Mouse (Mus musculus): Measurements from ENCODE around the gene Sorcs3. TPM values are rescaled to one million over a fixed set of nuclear protein-coding genes. Genes with fewer than 3 reads are reported as not detected.

Sorcs3 gene
- polyA plus RNA-seq, 1 experiment: not detected

DNA sequence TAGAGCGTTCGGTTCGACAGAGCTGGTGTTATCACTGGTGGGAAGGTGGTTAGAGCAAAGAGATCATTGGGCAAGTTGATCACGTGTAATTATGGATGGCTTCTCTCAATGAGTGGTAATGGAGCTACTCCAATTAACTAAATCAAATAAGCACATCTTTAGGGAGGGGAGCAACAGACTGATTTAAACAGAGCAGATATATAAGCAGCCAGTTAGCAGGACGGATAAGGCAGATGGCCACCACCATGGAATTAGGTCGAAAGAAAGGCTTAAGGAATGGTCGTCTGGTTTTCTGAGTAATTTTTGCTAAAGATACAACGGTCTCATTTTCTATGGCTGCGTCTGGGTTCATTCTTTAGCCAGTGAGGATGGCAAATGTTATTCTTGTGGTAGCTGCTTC, 549.3 kb downstream of the Sorcs3 start:
- H3K36me3 ChIP-seq (ENCODE audit: control insufficient read depth, insufficient read depth): no peaks in the 10 kb centered on the region
- no peaks in the 10 kb centered on the region for H3K27me3 ChIP-seq (ENCODE audit: control insufficient read depth, insufficient read depth, insufficient read length)
- no peaks in the 10 kb centered on the region for H3K79me2 ChIP-seq (ENCODE audit: control insufficient read depth, insufficient read depth)
- H3ac ChIP-seq (ENCODE audit: control insufficient read depth, insufficient read length): no peak overlapping the region
- no peak for TF ChIP-seq POLR2AphosphoS2 (IDR thresholded peaks at IDR 0.05; ENCODE audit: insufficient read length, low read depth)
- TF ChIP-seq MYOG (IDR thresholded peaks at IDR 0.05; ENCODE audit: control insufficient read depth in 1 of 3, insufficient read depth in 1 of 3, insufficient read length in 2 of 3, low read depth in 2 of 3): no peak
- no peak for TF ChIP-seq REST (IDR thresholded peaks at IDR 0.05; ENCODE audit: insufficient read depth, insufficient read length)
- TF ChIP-seq MAX (IDR thresholded peaks at IDR 0.05; ENCODE audit: low read depth): no peak
- no peak for TF ChIP-seq E2F4 (IDR thresholded peaks at IDR 0.05; ENCODE audit: insufficient read depth)
- TF ChIP-seq CEBPB (IDR thresholded peaks at IDR 0.05; ENCODE audit: insufficient read depth, poor library complexity, severe bottlenecking): no peak
- TF ChIP-seq POLR2A (IDR thresholded peaks at IDR 0.05; ENCODE audit: insufficient read length, low read depth): no peak
- TF ChIP-seq SRF (IDR thresholded peaks at IDR 0.05; ENCODE audit: control insufficient read depth, insufficient read length, low read depth): no peak
- TF ChIP-seq TCF12 (IDR thresholded peaks at IDR 0.05; ENCODE audit: insufficient read depth, poor library complexity, severe bottlenecking): no peak
- no peak for TF ChIP-seq USF1 (IDR thresholded peaks at IDR 0.05; ENCODE audit: low read depth)
- TF ChIP-seq TCF3 (IDR thresholded peaks at IDR 0.05; ENCODE audit: insufficient read length, low read depth): no peak
- TF ChIP-seq MYOD1 (IDR thresholded peaks at IDR 0.05; ENCODE audit: control insufficient read depth in 1 of 3, insufficient read length in 2 of 3, low read depth in 2 of 3): no peak
- no peak overlapping the region for H3K4me2 ChIP-seq (ENCODE audit: low read depth)
- no peak overlapping the region for H3K4me3 ChIP-seq

- no peak overlapping the region for H3K4me3 ChIP-seq
- TF ChIP-seq SRF (IDR thresholded peaks at IDR 0.05; ENCODE audit: control insufficient read depth, insufficient read length, low read depth): no peak
- no peak for TF ChIP-seq CEBPB (IDR thresholded peaks at IDR 0.05; ENCODE audit: insufficient read depth, poor library complexity, severe bottlenecking)
- no peak for TF ChIP-seq REST (IDR thresholded peaks at IDR 0.05; ENCODE audit: insufficient read depth, insufficient read length)
- TF ChIP-seq POLR2AphosphoS2 (IDR thresholded peaks at IDR 0.05; ENCODE audit: insufficient read length, low read depth): no peak
- TF ChIP-seq E2F4 (IDR thresholded peaks at IDR 0.05; ENCODE audit: insufficient read depth): no peak
- no peak for TF ChIP-seq MYOG (IDR thresholded peaks at IDR 0.05; ENCODE audit: control insufficient read depth in 1 of 3, insufficient read depth in 1 of 3, insufficient read length in 2 of 3, low read depth in 2 of 3)
- no peak for TF ChIP-seq TCF3 (IDR thresholded peaks at IDR 0.05; ENCODE audit: insufficient read length, low read depth)
- no peak for TF ChIP-seq MAX (IDR thresholded peaks at IDR 0.05; ENCODE audit: low read depth)
- no peak for TF ChIP-seq POLR2A (IDR thresholded peaks at IDR 0.05; ENCODE audit: insufficient read length, low read depth)
- no peak for TF ChIP-seq USF1 (IDR thresholded peaks at IDR 0.05; ENCODE audit: low read depth)
- no peak overlapping the region for H3ac ChIP-seq (ENCODE audit: control insufficient read depth, insufficient read length)
- no peaks in the 10 kb centered on the region for H3K36me3 ChIP-seq (ENCODE audit: control insufficient read depth, insufficient read depth)
- no peaks in the 10 kb centered on the region for H3K27me3 ChIP-seq (ENCODE audit: control insufficient read depth, insufficient read depth, insufficient read length)
- H3K79me2 ChIP-seq (ENCODE audit: control insufficient read depth, insufficient read depth): no peaks in the 10 kb centered on the region
- no peak overlapping the region for H3K4me2 ChIP-seq (ENCODE audit: low read depth)
Measured at GRCm38 (mm10) chr19:48756831-48757230, 551.0 kb downstream of the Sorcs3 start.

DNA sequence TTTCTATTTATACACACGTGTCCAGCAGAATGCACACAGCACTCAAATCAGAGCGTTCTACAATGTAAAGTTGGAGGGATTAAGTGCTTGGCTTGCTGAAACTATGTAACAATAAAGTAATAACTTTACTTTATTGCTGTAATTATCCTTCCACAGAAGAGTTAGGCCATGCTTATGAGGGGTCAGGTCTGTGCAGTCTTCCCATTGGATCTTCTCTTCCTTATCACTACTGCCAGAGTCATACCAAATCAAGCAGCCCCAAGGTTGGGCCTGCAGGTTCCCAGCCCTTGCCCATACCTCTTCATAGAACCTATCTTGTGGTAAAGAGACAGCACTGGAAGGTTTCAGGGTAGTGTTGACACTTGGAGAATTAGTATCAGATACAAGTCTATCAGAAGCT, 560.7 kb downstream of the Sorcs3 start:
- no peak overlapping the region for H3K4me2 ChIP-seq (ENCODE audit: low read depth)
- H3ac ChIP-seq (ENCODE audit: control insufficient read depth, insufficient read length): no peak overlapping the region
- TF ChIP-seq CEBPB (IDR thresholded peaks at IDR 0.05; ENCODE audit: insufficient read depth, poor library complexity, severe bottlenecking): no peak
- no peak for TF ChIP-seq E2F4 (IDR thresholded peaks at IDR 0.05; ENCODE audit: insufficient read depth)
- TF ChIP-seq MAX (IDR thresholded peaks at IDR 0.05; ENCODE audit: low read depth): no peak
- no peak for TF ChIP-seq REST (IDR thresholded peaks at IDR 0.05; ENCODE audit: insufficient read depth, insufficient read length)
- no peak for TF ChIP-seq POLR2AphosphoS2 (IDR thresholded peaks at IDR 0.05; ENCODE audit: insufficient read length, low read depth)
- TF ChIP-seq TCF3 (IDR thresholded peaks at IDR 0.05; ENCODE audit: insufficient read length, low read depth): no peak
- no peak for TF ChIP-seq MYOD1 (IDR thresholded peaks at IDR 0.05; ENCODE audit: control insufficient read depth in 1 of 3, insufficient read length in 2 of 3, low read depth in 2 of 3)
- TF ChIP-seq TCF12 (IDR thresholded peaks at IDR 0.05; ENCODE audit: insufficient read depth, poor library complexity, severe bottlenecking): no peak
- TF ChIP-seq POLR2A (IDR thresholded peaks at IDR 0.05; ENCODE audit: insufficient read length, low read depth): no peak
- no peak overlapping the region for H3K4me3 ChIP-seq
- no peaks in the 10 kb centered on the region for H3K27me3 ChIP-seq (ENCODE audit: control insufficient read depth, insufficient read depth, insufficient read length)
- no peaks in the 10 kb centered on the region for H3K36me3 ChIP-seq (ENCODE audit: control insufficient read depth, insufficient read depth)
- H3K79me2 ChIP-seq (ENCODE audit: control insufficient read depth, insufficient read depth): no peaks in the 10 kb centered on the region

DNA sequence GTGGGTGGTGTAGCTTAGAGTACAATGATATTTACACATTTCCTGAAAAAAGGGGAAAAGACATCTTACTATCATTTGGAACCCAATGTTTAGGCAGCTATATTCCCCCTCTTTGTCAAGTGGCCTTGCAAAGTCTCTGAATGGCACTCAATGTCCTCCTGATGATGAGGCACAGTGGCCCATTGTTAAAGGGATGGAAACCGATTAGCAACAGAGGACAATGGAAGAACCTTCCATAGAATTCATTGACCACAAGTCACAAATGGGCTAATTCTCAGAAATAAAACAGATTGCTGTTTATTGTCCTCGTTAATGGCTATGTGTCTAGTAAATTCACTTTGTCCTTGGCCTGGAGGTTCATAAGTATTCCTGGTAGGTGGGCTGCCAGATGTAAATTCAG, 565.7 kb downstream of the Sorcs3 start:
- no peak for TF ChIP-seq CEBPB (IDR thresholded peaks at IDR 0.05; ENCODE audit: insufficient read depth, poor library complexity, severe bottlenecking)
- TF ChIP-seq MYOG (IDR thresholded peaks at IDR 0.05; ENCODE audit: control insufficient read depth in 1 of 3, insufficient read depth in 1 of 3, insufficient read length in 2 of 3, low read depth in 2 of 3): no peak
- no peak for TF ChIP-seq REST (IDR thresholded peaks at IDR 0.05; ENCODE audit: insufficient read depth, insufficient read length)
- no peak for TF ChIP-seq POLR2AphosphoS2 (IDR thresholded peaks at IDR 0.05; ENCODE audit: insufficient read length, low read depth)
- no peak for TF ChIP-seq E2F4 (IDR thresholded peaks at IDR 0.05; ENCODE audit: insufficient read depth)
- TF ChIP-seq SRF (IDR thresholded peaks at IDR 0.05; ENCODE audit: control insufficient read depth, insufficient read length, low read depth): no peak
- TF ChIP-seq TCF12 (IDR thresholded peaks at IDR 0.05; ENCODE audit: insufficient read depth, poor library complexity, severe bottlenecking): no peak
- TF ChIP-seq USF1 (IDR thresholded peaks at IDR 0.05; ENCODE audit: low read depth): no peak
- no peak for TF ChIP-seq MAX (IDR thresholded peaks at IDR 0.05; ENCODE audit: low read depth)
- no peak for TF ChIP-seq MYOD1 (IDR thresholded peaks at IDR 0.05; ENCODE audit: control insufficient read depth in 1 of 3, insufficient read length in 2 of 3, low read depth in 2 of 3)
- Histone ChIP-seq H3K27me3 (ENCODE audit: control insufficient read depth, insufficient read depth, insufficient read length) (no peaks in the 10 kb centered on the region), H3K79me2 (ENCODE audit: control insufficient read depth, insufficient read depth) (no peaks in the 10 kb centered on the region), H3K36me3 (ENCODE audit: control insufficient read depth, insufficient read depth) (no peaks in the 10 kb centered on the region), H3K4me2 (ENCODE audit: low read depth) (no peak overlapping the region), H3K4me3 (no peak overlapping the region), H3ac (ENCODE audit: control insufficient read depth, insufficient read length) (no peak overlapping the region)
